ENCODE assay signal across 8 mouse cellular contexts in genomic region chr2:32304145-32304832, GRCm38 (mm10). TPM values are rescaled to one million over a fixed set of nuclear protein-coding genes. Genes with fewer than 3 reads are reported as not detected.
DNase-seq lines count a peak whose midpoint lies in the region; ATAC-seq and TF ChIP-seq lines count a peak whose summit lies in the region.

No protein-coding gene starts in this region.

- 59% methylated on average over 8 of the region's 8 CpGs for WGBS in limb, embryonic 10.5 days

- no peaks in the 10 kb centered on the region for H3K9me3 ChIP-seq in limb, embryonic 10.5 days (replicated peaks)

- DNase-seq in left cerebral cortex, adult 2 months (ENCODE audit: extremely low spot score in 1 of 2, low spot score in 2 of 2): peak in 1 of 2 experiments; percentile 74
- no peak for DNase-seq in left cerebral cortex, adult 11 months (ENCODE audit: low spot score)
- peak; percentile 16 for DNase-seq in Muller cell, postnatal 12 days (ENCODE audit: inconsistent ontology term)
- DNase-seq in cerebellum, adult 8-10 months: peak; percentile 81
- DNase-seq in limb, embryonic 10.5 days (ENCODE audit: low spot score): peak; percentile 85
- DNase-seq in urinary bladder, adult 2 months (ENCODE audit: low spot score): no peak

- H3K4me1 ChIP-seq in limb, embryonic 10.5 days: peaks cover 29% of the 10 kb centered on the region

- H3K27me3 ChIP-seq in limb, embryonic 10.5 days (ENCODE audit: low read depth, poor library complexity, severe bottlenecking): no peaks in the 10 kb centered on the region

- peak overlapping the region; percentile 64 for H3K27ac ChIP-seq in left cerebral cortex, adult 2 months
- H3K27ac ChIP-seq in limb, embryonic 10.5 days: peak overlapping the region; percentile 73

- peak; percentile 70 for TF ChIP-seq CTCF in left cerebral cortex, adult 2 months (IDR thresholded peaks at IDR 0.05)

- ATAC-seq in granulocyte monocyte progenitor cell, adult 5-6 weeks (replicated peaks; ENCODE audit: poor library complexity, severe bottlenecking): peak; percentile 54; the same call in 1 of the 2 replicates
- 0 out of 2 replicates have a peak, but pooled peaks have one; percentile 13 for ATAC-seq in neutrophil, adult 5-6 weeks (ENCODE audit: extremely low read depth, insufficient number of reproducible peaks, low FRiP score, poor library complexity, severe bottlenecking)

- intact Hi-C loops in left cerebral cortex, adult 2 months (cut with DNase I): no loop called here

- peaks cover 100% of the 10 kb centered on the region for H3K36me3 ChIP-seq in limb, embryonic 10.5 days

- no peak overlapping the region for H3K4me3 ChIP-seq in left cerebral cortex, adult 2 months
- H3K4me3 ChIP-seq in limb, embryonic 10.5 days: no peak overlapping the region

RNA-seq across cellular contexts. Expression of gene Swi5, which starts 16.4 kb away (rescaled TPM):
- total RNA-seq in left cerebral cortex, adult 2 months (2021): 100 to 1,000 TPM; 186 to 193 TPM
- total RNA-seq in granulocyte monocyte progenitor cell, adult 5-6 weeks (2014; fragmentation: Nextera tagmentation): 283 and 409 TPM in 2 replicates
- total RNA-seq in granulocyte monocyte progenitor cell, adult 5-6 weeks (2017): 384 and 442 TPM in 2 replicates
- 440 and 446 TPM in 2 replicates for polyA plus RNA-seq in limb, embryonic 10.5 days (2016; fragmentation: Nextera tagmentation; extraction: Ambion mirVana)
- 82.5 and 89.9 TPM in 2 replicates for total RNA-seq in neutrophil, adult 5-6 weeks (2017)
- 248 TPM in 2 replicates for polyA plus RNA-seq in urinary bladder, adult 2 months (2012; rRNA removed)

RNA-seq across cellular contexts. Expression of gene Golga2, which starts 17.1 kb away (rescaled TPM):
- 10 to 100 TPM; 83.2 to 86.4 TPM for total RNA-seq in left cerebral cortex, adult 2 months (2021)
- 32.2 and 38.0 TPM in 2 replicates for total RNA-seq in granulocyte monocyte progenitor cell, adult 5-6 weeks (2014; fragmentation: Nextera tagmentation)
- 49.7 and 50.9 TPM in 2 replicates for total RNA-seq in granulocyte monocyte progenitor cell, adult 5-6 weeks (2017)
- polyA plus RNA-seq in limb, embryonic 10.5 days (2016; fragmentation: Nextera tagmentation; extraction: Ambion mirVana): 20.4 and 25.0 TPM in 2 replicates
- 70.1 and 88.5 TPM in 2 replicates for total RNA-seq in neutrophil, adult 5-6 weeks (2017)
- 50.8 and 55.4 TPM in 2 replicates for polyA plus RNA-seq in urinary bladder, adult 2 months (2012; rRNA removed)

RNA-seq across cellular contexts. Expression of gene Uck1, which starts 44.3 kb away (rescaled TPM):
- total RNA-seq in left cerebral cortex, adult 2 months (2021): 10 to 100 TPM; 45.9 to 47.1 TPM
- 37.7 and 43.5 TPM in 2 replicates for total RNA-seq in granulocyte monocyte progenitor cell, adult 5-6 weeks (2014; fragmentation: Nextera tagmentation)
- 28.8 and 33.7 TPM in 2 replicates for total RNA-seq in granulocyte monocyte progenitor cell, adult 5-6 weeks (2017)
- polyA plus RNA-seq in limb, embryonic 10.5 days (2016; fragmentation: Nextera tagmentation; extraction: Ambion mirVana): 69.6 and 74.0 TPM in 2 replicates
- 26.0 and 30.3 TPM in 2 replicates for total RNA-seq in neutrophil, adult 5-6 weeks (2017)
- 54.3 and 70.5 TPM in 2 replicates for polyA plus RNA-seq in urinary bladder, adult 2 months (2012; rRNA removed)

RNA-seq across cellular contexts. Expression of gene Ciz1, which starts 47.8 kb away (rescaled TPM):
- total RNA-seq in left cerebral cortex, adult 2 months (2021): 10 to 100 TPM; 89.7 to 90.1 TPM
- total RNA-seq in granulocyte monocyte progenitor cell, adult 5-6 weeks (2014; fragmentation: Nextera tagmentation): 80.5 and 92.0 TPM in 2 replicates
- 50.8 and 52.0 TPM in 2 replicates for total RNA-seq in granulocyte monocyte progenitor cell, adult 5-6 weeks (2017)
- polyA plus RNA-seq in limb, embryonic 10.5 days (2016; fragmentation: Nextera tagmentation; extraction: Ambion mirVana): 61.3 and 74.8 TPM in 2 replicates
- 120 and 134 TPM in 2 replicates for total RNA-seq in neutrophil, adult 5-6 weeks (2017)
- polyA plus RNA-seq in urinary bladder, adult 2 months (2012; rRNA removed): 120 and 125 TPM in 2 replicates

RNA-seq across cellular contexts. Expression of gene Dnm1, which starts 48.8 kb away (rescaled TPM):
- total RNA-seq in left cerebral cortex, adult 2 months (2021): 1,000 to 10,000 TPM; 1,259 to 1,310 TPM
- 0.85 TPM in 1 of 2 replicates, not detected in the other for total RNA-seq in granulocyte monocyte progenitor cell, adult 5-6 weeks (2014; fragmentation: Nextera tagmentation)
- not detected in 2 replicates for total RNA-seq in granulocyte monocyte progenitor cell, adult 5-6 weeks (2017)
- polyA plus RNA-seq in limb, embryonic 10.5 days (2016; fragmentation: Nextera tagmentation; extraction: Ambion mirVana): 27.1 and 33.6 TPM in 2 replicates
- not detected in 2 replicates for total RNA-seq in neutrophil, adult 5-6 weeks (2017)
- polyA plus RNA-seq in urinary bladder, adult 2 months (2012; rRNA removed): 99.6 and 113 TPM in 2 replicates

Comparison
In these comparisons a context has a peak if more than half of its experiments do, and no peak if none do; other contexts are left out.
1. DNase-seq: peak in Muller cell, postnatal 12 days (single experiment), cerebellum, adult 8-10 months (single experiment) and limb, embryonic 10.5 days (single experiment); none in left cerebral cortex, adult 11 months (single experiment) and urinary bladder, adult 2 months (single experiment).